Mouse (Mus musculus) testis, adult 2 months (tissue): ENCODE measurements around the gene Gpr137.

ENCODE experiments used
- CTCF ChIP-seq: fragments of 200-500 bp; IDR thresholded peaks from 2 replicates; pipeline ENCODE4 v1.5.1; 2012; ENCODE audit warnings: low read depth, mild to moderate bottlenecking, inconsistent platforms, low read length, moderate library complexity; ENCODE audit not compliant: control insufficient read depth, insufficient read depth, insufficient replicate concordance
- POLR2A ChIP-seq: fragments of 200-500 bp; IDR thresholded peaks from 2 replicates; pipeline ENCODE4 v1.6.1; 2012; ENCODE audit warnings: low read depth, mild to moderate bottlenecking, inconsistent platforms, low read length, moderate library complexity; ENCODE audit not compliant: control insufficient read depth

DNA sequence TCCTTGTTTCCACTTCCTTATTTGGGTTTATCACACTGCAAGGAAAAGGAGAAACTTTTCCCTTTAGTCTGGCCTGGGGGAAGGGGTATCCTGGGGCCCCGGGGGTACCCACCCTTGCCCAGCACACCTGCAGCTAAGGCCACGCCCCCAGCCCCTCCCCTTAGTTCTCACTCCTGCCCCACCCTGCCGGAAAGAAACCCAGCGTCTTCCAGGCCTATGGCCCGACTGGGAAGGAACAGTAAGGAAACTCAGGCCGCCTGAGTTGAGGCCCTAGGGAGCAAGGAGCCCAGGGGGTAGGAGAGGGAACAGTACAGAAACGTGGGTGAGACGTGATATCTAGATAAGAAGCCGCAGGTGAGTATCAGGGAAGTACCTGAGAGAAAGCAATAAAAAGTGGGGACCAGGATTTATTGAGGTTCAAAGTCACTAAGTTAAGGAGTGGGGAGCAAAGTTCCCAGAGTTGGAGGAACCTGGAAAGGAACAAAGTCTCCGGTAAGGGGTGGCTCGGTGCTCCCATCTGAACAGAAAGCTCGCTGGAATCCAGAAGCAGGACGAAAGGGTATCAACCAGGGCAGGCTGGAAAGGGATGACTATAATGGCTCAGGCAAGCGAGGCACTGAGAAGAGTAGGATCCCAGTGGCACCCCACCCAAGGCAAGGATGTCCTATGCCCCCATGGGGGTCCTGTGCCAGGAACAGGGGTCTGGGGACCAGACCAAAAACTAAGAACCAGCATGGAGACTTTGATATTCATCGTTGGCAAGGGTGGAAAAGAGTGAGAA is 26.4 kb upstream of the Gpr137 start:
- TF ChIP-seq CTCF (no peak), POLR2A (no peak)
